Mouse (Mus musculus) liver, adult 10 weeks (tissue): ENCODE measurements around the gene Reg1. TPM values are rescaled to one million over a fixed set of nuclear protein-coding genes. Genes with fewer than 3 reads are reported as not detected.

ENCODE experiments used
- polyA plus RNA-seq: library from polyadenylated mRNA; stranded (reverse); fragments of 350-450 nt; fragmentation: Illumina TruSeq; extraction: RNeasy Lipid Tissue Mini Kit (QIAGEN cat#74804); gene quantifications from one replicate; pipeline ENCODE4 v1.2.3, GENCODE M21; 2014; ENCODE audit warnings: low read depth, low replicate concordance

Gene Reg1
- polyA plus RNA-seq = 2.0 TPM

DNA sequence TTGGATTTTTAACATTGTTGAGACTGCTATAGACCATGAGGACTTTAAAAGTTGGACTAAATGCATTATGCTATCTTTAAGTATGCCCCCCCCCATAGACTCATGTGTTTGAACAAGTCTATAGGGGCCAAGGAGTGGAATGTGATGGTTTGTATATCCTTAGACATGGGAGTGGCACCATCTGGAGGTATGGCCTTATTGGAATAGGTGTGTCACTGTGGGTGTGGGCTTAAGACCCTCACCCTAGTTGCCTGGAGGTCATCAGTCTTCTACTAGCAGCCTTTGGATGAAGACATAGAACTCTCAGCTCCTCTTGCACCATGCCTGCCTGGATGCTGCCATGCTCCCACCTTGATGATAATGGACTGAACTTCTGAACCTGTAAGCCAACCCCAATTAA is at the start of gene Reg1:
Reg1 (plus strand) TSS at position 301 of the 400 bp plus-strand sequence.

DNA sequence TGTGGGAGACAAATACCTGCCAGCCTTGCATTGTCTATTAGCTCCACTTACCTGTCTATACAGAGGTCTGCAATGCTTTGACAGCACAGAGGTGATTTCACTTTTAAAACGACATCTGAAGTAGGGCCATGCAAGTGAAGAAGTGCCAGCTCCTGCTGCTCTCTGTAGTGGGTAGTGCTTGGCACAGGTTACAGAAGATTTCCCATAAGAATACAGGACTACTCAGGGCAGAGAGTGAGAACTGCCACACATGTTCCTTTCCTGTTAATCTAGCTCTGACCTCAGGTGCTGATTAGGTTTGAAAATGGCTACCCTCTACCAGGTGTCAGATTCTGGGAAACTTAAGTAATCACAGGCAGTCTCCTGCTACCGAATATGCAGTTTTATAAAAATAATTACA is 43.7 kb upstream of the Reg1 start, which contains the start of gene Reg3d:
Reg3d (minus strand) TSS at position 101 of the 400 bp plus-strand sequence.

DNA sequence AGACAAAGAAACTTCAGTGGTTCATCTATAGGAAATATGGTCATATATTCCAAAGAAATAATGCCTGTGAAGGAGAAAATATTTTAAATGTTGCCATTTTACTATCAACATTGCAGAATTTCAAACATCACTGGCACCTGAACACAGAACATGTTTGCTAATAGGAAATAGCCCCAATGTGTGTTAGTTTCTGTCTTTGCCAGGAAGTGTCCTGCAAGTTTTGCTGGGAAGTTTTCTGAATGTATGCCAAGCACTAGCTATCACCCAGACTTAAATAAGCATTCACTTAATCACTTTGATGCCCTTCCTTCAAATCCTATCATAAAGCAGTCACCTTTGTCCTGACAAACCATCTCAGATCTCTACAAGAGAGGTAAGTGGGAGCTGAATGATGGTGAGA is 42.1 kb upstream of the Reg1 start, which contains the start of gene Reg3a:
Reg3a (plus strand) TSS at position 301 of the 400 bp plus-strand sequence.

DNA sequence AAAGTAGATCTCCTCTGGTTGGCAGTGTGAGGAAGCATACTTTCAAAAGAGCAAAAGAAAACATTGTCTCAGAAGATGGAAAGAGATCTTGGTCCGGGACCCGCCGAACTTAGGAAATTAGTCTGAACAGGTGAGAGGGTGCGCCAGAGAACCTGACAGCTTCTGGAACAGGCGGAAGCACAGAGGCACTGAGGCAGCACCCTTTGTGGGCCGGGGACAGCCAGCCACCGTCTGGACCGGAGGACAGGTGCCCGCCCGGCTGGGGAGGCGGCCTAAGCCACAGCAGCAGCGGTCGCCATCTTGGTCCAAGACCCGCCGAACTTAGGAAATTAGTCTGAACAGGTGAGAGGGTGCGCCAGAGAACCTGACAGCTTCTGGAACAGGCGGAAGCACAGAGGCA is 27.2 kb upstream of the Reg1 start, which contains the start of gene Reg2:
Reg2 (plus strand) TSS at position 301 of the 400 bp plus-strand sequence.

DNA sequence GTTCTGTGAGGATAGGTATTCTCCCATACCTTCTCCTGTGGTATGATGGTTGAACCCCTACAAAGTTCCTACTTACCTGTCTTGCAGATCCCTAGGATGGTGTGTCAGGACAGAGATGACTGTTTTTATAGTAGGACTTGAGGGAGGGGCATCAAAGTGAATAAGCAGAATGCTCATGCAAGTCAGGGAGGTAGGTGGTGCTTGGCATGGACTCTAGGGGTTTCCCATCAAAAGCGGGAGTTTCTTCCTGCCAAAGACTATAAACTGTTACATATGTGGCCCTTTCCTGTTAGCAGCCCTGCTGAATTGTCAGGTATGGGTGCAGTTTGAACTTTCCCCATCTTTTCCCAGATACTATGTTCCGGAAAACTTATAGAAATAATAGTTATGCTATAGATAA is 46.3 kb downstream of the Reg1 start, which contains the start of gene Reg3g:
Reg3g (minus strand) TSS at position 101 of the 400 bp plus-strand sequence.

Other genes with a start within 250 kb of the Reg1 start
- not detected for gene Reg3b, start 52.1 kb upstream of the Reg1 start, polyA plus RNA-seq
- gene Reg3d, start 43.8 kb upstream of the Reg1 start, polyA plus RNA-seq = not detected
- not detected for gene Reg3a, start 42.0 kb upstream of the Reg1 start, polyA plus RNA-seq
- not detected for gene Reg2, start 27.1 kb upstream of the Reg1 start, polyA plus RNA-seq
- not detected for gene Reg3g, start 46.2 kb downstream of the Reg1 start, polyA plus RNA-seq